Mouse (Mus musculus) ovary, postnatal 10 days (tissue): ENCODE data around the gene Oxnad1.

Source experiments
- DNase-seq: peaks from one replicate; pipeline ENCODE4 v3.0.0; 2022; ENCODE audit warnings: low spot score

The Oxnad1 gene

DNA sequence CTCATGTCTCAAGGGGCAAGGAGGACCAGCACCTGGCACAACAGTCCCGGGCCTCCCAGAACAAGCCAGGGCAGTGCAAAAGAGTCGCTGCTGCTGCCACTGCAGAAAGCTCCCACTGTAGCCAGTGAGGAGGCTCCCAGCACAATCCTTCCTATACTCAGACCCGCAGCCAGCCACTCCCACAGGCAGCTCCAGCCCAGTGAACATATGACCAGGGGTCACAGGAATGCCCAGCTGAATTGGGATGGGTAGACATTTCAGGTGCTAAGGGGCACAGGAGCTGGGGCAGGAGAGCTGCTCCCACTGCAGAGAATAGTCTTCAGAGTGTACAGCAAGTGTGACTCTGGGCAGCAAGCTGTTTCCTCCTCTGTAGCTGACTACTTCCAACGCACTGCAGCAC lies 60.2 kb downstream of the Oxnad1 start:
- no peak for DNase-seq

DNA sequence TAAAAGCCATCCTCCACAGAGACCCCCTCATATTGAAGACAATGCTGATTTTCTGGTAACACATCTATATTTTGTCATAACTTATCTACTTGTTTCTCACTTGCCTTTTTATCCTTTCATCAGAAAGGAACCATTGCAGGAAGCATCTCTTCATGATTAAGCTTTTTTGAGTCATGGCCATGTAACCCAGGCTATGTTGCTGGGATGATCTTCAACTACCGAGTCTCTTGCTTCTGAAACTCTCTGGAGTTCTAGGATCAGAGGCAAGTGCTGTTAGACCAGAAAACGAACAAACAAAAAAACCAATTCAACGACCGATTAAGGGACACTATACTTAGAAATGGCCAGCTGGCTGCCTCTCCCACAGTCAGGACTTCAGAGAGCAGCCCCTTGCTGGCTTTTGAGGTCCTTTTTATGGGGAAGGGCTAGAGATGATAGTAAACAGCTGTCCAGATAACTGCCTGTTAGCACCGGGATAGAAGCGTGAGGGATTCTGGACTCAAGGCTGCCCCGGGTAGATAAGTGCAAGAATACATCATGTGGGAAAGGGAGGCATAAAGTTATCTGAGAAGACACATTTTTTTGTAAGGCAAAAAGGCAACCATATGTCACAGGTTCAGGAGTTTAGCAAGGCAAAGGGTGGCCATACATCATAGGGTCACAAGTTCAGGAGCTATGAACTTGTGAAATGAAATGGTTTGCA lies 60.8 kb downstream of the Oxnad1 start:
- DNase-seq = no peak

DNA sequence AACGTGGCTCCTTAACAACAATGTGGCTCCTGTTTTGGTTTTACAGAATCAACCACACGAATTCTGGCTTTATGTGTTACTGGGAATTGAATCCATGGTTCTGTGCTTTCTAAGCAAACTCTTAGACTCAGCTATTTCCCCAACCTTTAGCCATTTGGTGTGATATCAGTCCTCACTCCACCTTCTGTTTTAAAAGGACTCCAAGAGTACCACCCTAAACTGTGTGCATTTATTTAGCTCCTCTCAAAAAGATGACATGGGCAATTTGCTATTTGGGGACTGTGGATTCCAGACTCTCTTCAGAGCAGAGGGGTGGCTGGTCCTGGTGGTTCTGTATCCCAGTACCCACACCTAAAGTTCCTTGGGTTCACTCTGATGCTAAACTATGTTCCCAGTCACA lies 61.4 kb downstream of the Oxnad1 start:
- no peak for DNase-seq

DNA sequence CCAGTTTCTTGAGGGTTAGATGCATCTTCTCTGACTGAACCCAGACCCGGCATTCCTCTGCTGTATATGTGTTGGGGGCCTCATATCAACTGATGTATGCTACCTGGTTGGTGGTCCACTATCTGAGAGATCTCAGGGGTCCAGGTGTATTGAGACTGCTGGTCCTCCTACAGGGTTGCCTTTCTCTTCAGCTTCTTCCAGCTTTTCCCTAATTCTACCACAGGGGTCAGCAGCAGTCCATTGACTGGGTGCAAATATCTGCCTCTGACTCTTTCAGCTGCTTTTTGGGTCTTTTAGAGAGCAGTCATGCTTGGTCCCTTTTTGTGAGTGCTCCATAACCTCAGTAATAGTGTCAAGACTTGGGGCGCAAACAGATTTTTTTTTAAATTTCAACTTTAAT lies 65.7 kb downstream of the Oxnad1 start:
- no peak for DNase-seq

DNA sequence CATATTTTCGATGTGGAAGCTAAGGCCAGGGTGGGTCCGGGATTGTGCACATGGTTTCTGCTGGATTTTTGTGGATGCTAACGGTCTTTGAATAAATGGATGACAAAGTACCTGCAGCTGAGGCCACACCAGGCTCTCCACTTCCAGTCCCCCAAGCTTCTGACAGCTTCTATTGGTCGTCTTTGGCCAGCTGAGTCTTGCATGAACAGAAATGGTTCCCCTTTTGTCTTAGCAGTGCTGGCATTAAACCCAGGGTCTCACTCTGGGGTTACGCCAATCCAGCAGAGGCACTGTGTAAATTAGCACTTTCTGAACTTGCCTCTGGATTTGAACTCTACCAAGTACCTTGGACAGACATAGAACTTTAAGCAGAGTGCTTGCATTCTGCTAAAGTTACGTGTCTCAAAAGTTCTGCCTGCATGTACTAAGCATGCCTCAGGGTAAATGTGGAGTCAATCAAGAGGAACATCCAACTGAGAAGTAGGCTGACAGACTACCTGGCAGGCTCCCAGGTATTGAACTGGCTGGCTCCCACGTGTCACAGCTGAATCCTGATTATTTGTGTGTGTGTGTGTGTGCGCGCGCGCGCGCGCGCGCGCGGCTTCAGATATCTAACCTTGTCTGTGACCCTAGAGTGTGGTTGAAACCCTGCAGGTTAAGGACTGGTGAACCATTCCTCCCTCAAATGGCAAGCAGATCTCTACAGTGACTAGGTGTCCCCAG lies 67.2 kb downstream of the Oxnad1 start:
- DNase-seq = no peak
